Mouse (Mus musculus) hindbrain, embryonic 12.5 days (tissue): Measurements from ENCODE around the gene Lctl. TPM values are rescaled to one million over a fixed set of nuclear protein-coding genes. Genes with fewer than 3 reads are reported as not detected.

Source experiments
- ATAC-seq: fragments of 200-750 bp; cut with Nextera tagmentation; 2 replicates; pipeline ENCODE4 v1.8.0; 2017; ENCODE audit warnings: moderate TSS enrichment; ENCODE audit not compliant: low FRiP score
- H3K27ac ChIP-seq: fragments of 300-500 bp; sonication (generic); 2 replicates; pipeline ENCODE4 v1.5.1; 2016; ENCODE audit warnings: mild to moderate bottlenecking
- H3K27me3 ChIP-seq: fragments of 300-500 bp; sonication (generic); 2 replicates; pipeline ENCODE4 v1.6.1; 2016; ENCODE audit warnings: mild to moderate bottlenecking
- H3K36me3 ChIP-seq: fragments of 300-500 bp; sonication (generic); 2 replicates; pipeline ENCODE4 v1.6.1; 2016; ENCODE audit warnings: mild to moderate bottlenecking
- H3K4me1 ChIP-seq: fragments of 300-500 bp; sonication (generic); 2 replicates; pipeline ENCODE4 v1.6.1; 2016
- H3K4me2 ChIP-seq: fragments of 300-500 bp; sonication (generic); replicated peaks from 2 replicates; pipeline ENCODE4 v1.6.1; 2016; ENCODE audit warnings: mild to moderate bottlenecking
- H3K4me3 ChIP-seq: fragments of 300-500 bp; sonication (generic); 2 replicates; pipeline ENCODE4 v1.5.1; 2016; ENCODE audit warnings: mild to moderate bottlenecking
- H3K9ac ChIP-seq: fragments of 300-500 bp; sonication (generic); 2 replicates; pipeline ENCODE4 v1.6.1; 2016; ENCODE audit warnings: mild to moderate bottlenecking, moderate library complexity
- H3K9me3 ChIP-seq: fragments of 300-500 bp; sonication (generic); replicated peaks from 2 replicates; pipeline ENCODE4 v1.6.1; 2016; ENCODE audit warnings: mild to moderate bottlenecking
- WGBS: fragments of 180-500 bp; shearing (Covaris S2); methylation state at CpG from one replicate; pipeline ENCODE4 v1.1.7; 2016; 5-methylcytosine and 5-hydroxymethylcytosine counted together
- polyA plus RNA-seq: library from polyadenylated mRNA; unstranded; fragments of >200 nt; fragmentation: Nextera tagmentation; extraction: Ambion mirVana; gene quantifications from 2 replicates; pipeline ENCODE4 v1.2.1, GENCODE M21; 2016

The Lctl gene
- polyA plus RNA-seq, 1 experiment from 2014 or later = not detected

- peaks cover 29% of the 10 kb centered on the region for H3K27me3 ChIP-seq
- no peak for ATAC-seq
- H3K36me3 ChIP-seq = no peaks in the 10 kb centered on the region
- H3K9me3 ChIP-seq = no peaks in the 10 kb centered on the region
- H3K4me2 ChIP-seq = no peak overlapping the region
- H3K9ac ChIP-seq = no peak overlapping the region; the same call in 1 of the 2 replicates
- no peak overlapping the region for H3K27ac ChIP-seq
- H3K4me1 ChIP-seq = peaks cover 14% of the 10 kb centered on the region
- WGBS = 48% methylated on average over 5 of the region's 5 CpGs
- no peak overlapping the region for H3K4me3 ChIP-seq
Measured at GRCm38 (mm10) chr9:64087461-64088235, 29.3 kb upstream of the Lctl start.

- Histone ChIP-seq H3K36me3 (no peaks in the 10 kb centered on the region), H3K4me3 (no peak overlapping the region), H3K4me1 (peaks cover 14% of the 10 kb centered on the region), H3K4me2 (no peak overlapping the region), H3K27me3 (peaks cover 23% of the 10 kb centered on the region), H3K9ac (no peak overlapping the region; the same call in 1 of the 2 replicates), H3K27ac (no peak overlapping the region), H3K9me3 (no peaks in the 10 kb centered on the region)
- ATAC-seq = no peak
- 91% methylated on average over 7 of the region's 7 CpGs for WGBS
Measured at GRCm38 (mm10) chr9:64088346-64088745, 28.6 kb upstream of the Lctl start.

GRCm38 (mm10) chr9:64089004-64089403 lies 27.9 kb upstream of the Lctl start:
- no peaks in the 10 kb centered on the region for H3K9me3 ChIP-seq
- WGBS = 68% methylated on average over 12 of the region's 12 CpGs
- H3K4me2 ChIP-seq = no peak overlapping the region
- no peak overlapping the region for H3K4me3 ChIP-seq
- no peak overlapping the region for H3K9ac ChIP-seq
- H3K4me1 ChIP-seq = peaks cover 16% of the 10 kb centered on the region
- H3K27me3 ChIP-seq = peaks cover 17% of the 10 kb centered on the region
- H3K36me3 ChIP-seq = no peaks in the 10 kb centered on the region
- no peak for ATAC-seq
- H3K27ac ChIP-seq = no peak overlapping the region

GRCm38 (mm10) chr9:64094083-64094482 lies 22.9 kb upstream of the Lctl start:
- Histone ChIP-seq H3K9me3 (no peaks in the 10 kb centered on the region), H3K36me3 (no peaks in the 10 kb centered on the region), H3K9ac (no peak overlapping the region), H3K27me3 (no peaks in the 10 kb centered on the region), H3K4me2 (no peak overlapping the region), H3K4me3 (no peak overlapping the region), H3K4me1 (peaks cover 11% of the 10 kb centered on the region), H3K27ac (no peak overlapping the region)
- 54% methylated on average over 11 of the region's 11 CpGs for WGBS
- no peak for ATAC-seq

GRCm38 (mm10) chr9:64098282-64098681 lies 18.7 kb upstream of the Lctl start:
- WGBS = 61% methylated on average over 4 of the region's 4 CpGs
- H3K4me2 ChIP-seq = no peak overlapping the region
- no peak for ATAC-seq

GRCm38 (mm10) chr9:64100442-64100841 lies 16.5 kb upstream of the Lctl start:
- H3K9ac ChIP-seq = no peak overlapping the region
- 1% methylated on average over 4 of the region's 4 CpGs for WGBS
- H3K27me3 ChIP-seq = no peaks in the 10 kb centered on the region
- no peak overlapping the region for H3K4me2 ChIP-seq
- no peak overlapping the region for H3K4me3 ChIP-seq
- no peaks in the 10 kb centered on the region for H3K36me3 ChIP-seq
- H3K4me1 ChIP-seq = no peaks in the 10 kb centered on the region
- no peaks in the 10 kb centered on the region for H3K9me3 ChIP-seq
- ATAC-seq = no peak
- no peak overlapping the region for H3K27ac ChIP-seq

More at GRCm38 (mm10) chr9:64098282-64098681, 18.7 kb upstream of the Lctl start:
- Histone ChIP-seq H3K27me3 (no peaks in the 10 kb centered on the region), H3K9me3 (no peaks in the 10 kb centered on the region), H3K36me3 (no peaks in the 10 kb centered on the region), H3K4me3 (no peak overlapping the region), H3K4me1 (peaks cover 11% of the 10 kb centered on the region), H3K27ac (no peak overlapping the region), H3K9ac (no peak overlapping the region)

- H3K27me3 ChIP-seq = no peaks in the 10 kb centered on the region
- no peaks in the 10 kb centered on the region for H3K36me3 ChIP-seq
- no peak overlapping the region for H3K9ac ChIP-seq
- no peaks in the 10 kb centered on the region for H3K4me1 ChIP-seq
- WGBS = 79% methylated on average over 6 of the region's 6 CpGs
- ATAC-seq = no peak
- no peak overlapping the region for H3K27ac ChIP-seq
- no peaks in the 10 kb centered on the region for H3K9me3 ChIP-seq
- H3K4me3 ChIP-seq = no peak overlapping the region
- H3K4me2 ChIP-seq = no peak overlapping the region
Measured at GRCm38 (mm10) chr9:64105301-64105700, 11.6 kb upstream of the Lctl start.

- Histone ChIP-seq H3K9me3 (no peaks in the 10 kb centered on the region), H3K4me1 (peaks cover 3% of the 10 kb centered on the region; the same call in 1 of the 2 replicates), H3K9ac (no peak overlapping the region), H3K27ac (no peak overlapping the region), H3K27me3 (no peaks in the 10 kb centered on the region), H3K4me3 (no peak overlapping the region), H3K36me3 (no peaks in the 10 kb centered on the region), H3K4me2 (no peak overlapping the region)
- no peak for ATAC-seq
- 95% methylated on average over 16 of the region's 16 CpGs for WGBS
Measured at GRCm38 (mm10) chr9:64110502-64110901, 6.4 kb upstream of the Lctl start.

- Histone ChIP-seq H3K27me3 (no peaks in the 10 kb centered on the region), H3K9ac (no peak overlapping the region), H3K4me2 (no peak overlapping the region), H3K4me3 (no peak overlapping the region), H3K27ac (no peak overlapping the region), H3K4me1 (peaks cover 3% of the 10 kb centered on the region; the same call in 1 of the 2 replicates), H3K9me3 (no peaks in the 10 kb centered on the region), H3K36me3 (no peaks in the 10 kb centered on the region)
- WGBS = 39% methylated on average over 2 of the region's 2 CpGs
- no peak for ATAC-seq
Measured at GRCm38 (mm10) chr9:64114646-64115045, 2.3 kb upstream of the Lctl start.

- no peaks in the 10 kb centered on the region for H3K27me3 ChIP-seq
- H3K36me3 ChIP-seq = no peaks in the 10 kb centered on the region
- peaks cover 3% of the 10 kb centered on the region; the same call in 1 of the 2 replicates for H3K4me1 ChIP-seq
- H3K4me2 ChIP-seq = no peak overlapping the region
- H3K27ac ChIP-seq = no peak overlapping the region
- WGBS = 91% methylated on average over 6 of the region's 6 CpGs
- H3K9ac ChIP-seq = no peak overlapping the region
- H3K4me3 ChIP-seq = no peak overlapping the region
- no peak for ATAC-seq
- H3K9me3 ChIP-seq = no peaks in the 10 kb centered on the region
Measured at GRCm38 (mm10) chr9:64115756-64116155, 1.2 kb upstream of the Lctl start.

GRCm38 (mm10) chr9:64119898-64120297 lies 3.0 kb downstream of the Lctl start:
- no peak for ATAC-seq
- WGBS = 27% methylated on average over 8 of the region's 8 CpGs

GRCm38 (mm10) chr9:64120584-64121277 lies 3.8 kb downstream of the Lctl start:
- no peak overlapping the region for H3K9ac ChIP-seq
- H3K4me3 ChIP-seq = no peak overlapping the region
- no peaks in the 10 kb centered on the region for H3K36me3 ChIP-seq
- H3K27ac ChIP-seq = no peak overlapping the region
- no peaks in the 10 kb centered on the region for H3K9me3 ChIP-seq
- H3K4me2 ChIP-seq = no peak overlapping the region
- no peaks in the 10 kb centered on the region for H3K27me3 ChIP-seq
- WGBS = 39% methylated on average over 11 of the region's 11 CpGs
- no peaks in the 10 kb centered on the region for H3K4me1 ChIP-seq
- no peak for ATAC-seq

More at GRCm38 (mm10) chr9:64119898-64120297, 3.0 kb downstream of the Lctl start:
- Histone ChIP-seq H3K36me3 (no peaks in the 10 kb centered on the region), H3K9ac (no peak overlapping the region), H3K4me1 (no peaks in the 10 kb centered on the region), H3K9me3 (no peaks in the 10 kb centered on the region), H3K27me3 (no peaks in the 10 kb centered on the region), H3K4me2 (no peak overlapping the region), H3K4me3 (no peak overlapping the region), H3K27ac (no peak overlapping the region)
